Mouse (Mus musculus): ENCODE measurements around the gene Slc9c1. TPM values are rescaled to one million over a fixed set of nuclear protein-coding genes. Genes with fewer than 3 reads are reported as not detected.

Slc9c1 gene
- polyA plus RNA-seq, 1 experiment: 0.03 TPM

DNA sequence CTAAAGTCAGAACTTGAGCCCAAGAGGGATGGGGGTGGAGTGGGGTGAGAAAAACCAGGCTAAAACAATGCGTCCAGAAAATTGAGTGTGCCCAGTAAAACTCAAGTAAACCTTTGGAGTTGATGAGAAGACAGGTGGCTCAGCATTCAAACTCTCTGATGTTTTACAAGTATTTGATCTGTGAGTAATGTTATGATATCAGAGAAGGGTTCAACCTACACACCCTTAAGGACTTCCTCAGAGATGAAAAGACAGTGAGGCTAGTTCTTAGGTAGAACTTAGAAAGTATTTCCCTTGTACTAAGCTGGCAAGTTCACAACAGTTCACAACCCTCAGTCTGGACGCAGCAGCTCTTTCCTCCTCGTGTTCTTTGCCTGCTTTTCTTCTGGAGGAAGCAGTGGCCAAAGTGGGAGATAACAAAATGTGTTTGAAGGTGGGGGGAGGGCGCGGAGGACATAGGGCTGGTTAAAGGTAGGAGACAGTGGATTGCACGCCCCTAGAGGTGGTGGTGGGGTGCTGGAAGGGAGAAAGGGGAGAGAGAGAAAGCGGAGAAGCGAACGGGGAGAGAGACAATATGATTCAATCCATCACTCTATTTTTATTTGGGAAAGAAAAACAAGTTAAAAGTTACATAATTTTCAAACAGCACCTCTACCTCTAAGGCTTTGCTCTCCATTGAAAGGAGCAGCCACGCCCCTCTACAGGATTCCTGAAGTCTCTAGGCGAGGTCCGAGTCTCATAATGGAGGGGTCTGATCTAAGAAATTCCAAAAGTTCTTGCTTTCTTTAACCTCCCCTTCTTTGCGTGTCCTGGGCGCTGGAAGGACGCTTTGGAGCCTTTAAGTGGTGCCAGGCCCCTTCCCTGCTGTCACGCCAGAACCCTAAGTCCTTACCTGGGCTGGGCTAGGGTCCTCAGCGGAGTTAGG, 118.2 kb downstream of the Slc9c1 start:
- no peak overlapping the region for H3K27ac ChIP-seq (ENCODE audit: control insufficient read depth, insufficient read depth, low read length)
- peaks cover 11% of the 10 kb centered on the region for H3K4me1 ChIP-seq (replicated peaks; ENCODE audit: control insufficient read depth, insufficient read depth, low read length)
- no peaks in the 10 kb centered on the region for H3K36me3 ChIP-seq (ENCODE audit: control insufficient read depth, insufficient read depth, low read length)
- H3K27me3 ChIP-seq (ENCODE audit: control insufficient read depth, insufficient read depth, low read length): no peaks in the 10 kb centered on the region
- H3K4me3 ChIP-seq (ENCODE audit: control insufficient read depth, insufficient read depth, low read length): 0 out of 2 replicates have a peak overlapping the region, but pooled peaks have one; percentile 16
- DNase-seq: no peak
- TF ChIP-seq POLR2A (IDR thresholded peaks at IDR 0.05; ENCODE audit: control insufficient read depth, extremely low read depth, insufficient read depth, low read length, poor library complexity) (no peak), CTCF (IDR thresholded peaks at IDR 0.05; ENCODE audit: borderline replicate concordance, control insufficient read depth, extremely low read depth, insufficient read depth, low read length, poor library complexity) (no peak)
- WGBS: 15% methylated on average over 17 of the region's 17 CpGs

- no peaks in the 10 kb centered on the region for H3K36me3 ChIP-seq (ENCODE audit: control insufficient read depth, insufficient read depth, low read length)
- WGBS: 19% methylated on average over 20 of the region's 20 CpGs
- DNase-seq: peak; percentile 14
- no peak within 1 kb of the TSS for H3K27ac ChIP-seq (ENCODE audit: control insufficient read depth, insufficient read depth, low read length)
- TF ChIP-seq CTCF (IDR thresholded peaks at IDR 0.05; ENCODE audit: borderline replicate concordance, control insufficient read depth, extremely low read depth, insufficient read depth, low read length, poor library complexity): no peak
- no peak for TF ChIP-seq POLR2A (IDR thresholded peaks at IDR 0.05; ENCODE audit: control insufficient read depth, extremely low read depth, insufficient read depth, low read length, poor library complexity)
- 0 out of 2 replicates have a peak within 1 kb of the TSS, but pooled peaks have one; percentile 16 for H3K4me3 ChIP-seq (ENCODE audit: control insufficient read depth, insufficient read depth, low read length)
- no peaks in the 10 kb centered on the region for H3K27me3 ChIP-seq (ENCODE audit: control insufficient read depth, insufficient read depth, low read length)
- peaks cover 11% of the 10 kb centered on the region for H3K4me1 ChIP-seq (replicated peaks; ENCODE audit: control insufficient read depth, insufficient read depth, low read length)
Observed at GRCm38 (mm10) chr16:45653934-45654332, 118.8 kb downstream of the Slc9c1 start, which contains the start of gene BC016579. Gene BC016579 (minus strand): TSS chr16:45654068.

GRCm38 (mm10) chr16:45654465-45654864, 119.4 kb downstream of the Slc9c1 start:
- Histone ChIP-seq H3K36me3 (ENCODE audit: control insufficient read depth, insufficient read depth, low read length) (no peaks in the 10 kb centered on the region), H3K27ac (ENCODE audit: control insufficient read depth, insufficient read depth, low read length) (no peak overlapping the region), H3K27me3 (ENCODE audit: control insufficient read depth, insufficient read depth, low read length) (no peaks in the 10 kb centered on the region), H3K4me3 (ENCODE audit: control insufficient read depth, insufficient read depth, low read length) (no peak overlapping the region), H3K4me1 (replicated peaks; ENCODE audit: control insufficient read depth, insufficient read depth, low read length) (peaks cover 11% of the 10 kb centered on the region)
- DNase-seq: no peak
- TF ChIP-seq CTCF (IDR thresholded peaks at IDR 0.05; ENCODE audit: borderline replicate concordance, control insufficient read depth, extremely low read depth, insufficient read depth, low read length, poor library complexity) (no peak), POLR2A (IDR thresholded peaks at IDR 0.05; ENCODE audit: control insufficient read depth, extremely low read depth, insufficient read depth, low read length, poor library complexity) (no peak)
- WGBS: 95% methylated on average over 9 of the region's 9 CpGs

Other genes starting within 250 kb of the Slc9c1 start
- 32.5 and 43.7 TPM in 2 replicates for gene Cd200, start 126.3 kb upstream of the Slc9c1 start, polyA plus RNA-seq (2012; rRNA removed)
- gene Gm609, start 42.3 kb upstream of the Slc9c1 start, polyA plus RNA-seq (2012; rRNA removed): 0.04 TPM in 2 replicates
- gene Gm17783, start 3.3 kb upstream of the Slc9c1 start, polyA plus RNA-seq (2012; rRNA removed): not detected in 2 replicates
- 0.54 and 0.97 TPM in 2 replicates for gene Gcsam, start 75.1 kb downstream of the Slc9c1 start, polyA plus RNA-seq (2012; rRNA removed)
- gene BC016579, start 118.8 kb downstream of the Slc9c1 start, polyA plus RNA-seq (2012; rRNA removed): 0.08 and 0.19 TPM in 2 replicates
- 0.07 and 0.34 TPM in 2 replicates for gene Tmprss7, start 158.3 kb downstream of the Slc9c1 start, polyA plus RNA-seq (2012; rRNA removed)
- gene Tagln3, start 189.3 kb downstream of the Slc9c1 start, polyA plus RNA-seq (2012; rRNA removed): 1.2 TPM in 2 replicates
- gene Abhd10, start 207.6 kb downstream of the Slc9c1 start, polyA plus RNA-seq (2012; rRNA removed): 10.4 and 11.4 TPM in 2 replicates

Measured in thymus, adult 2 months (tissue).